Mouse (Mus musculus) right cerebral cortex, adult 18-20 months (tissue): ENCODE results near the gene Phc2.
"Not testable (repeated sequence)": the region's sequence is repeated elsewhere in the genome, so short reads cannot be mapped to it uniquely, and the experiment has no call there.

Experiments
- DNase-seq: peaks from one replicate; pipeline ENCODE4 v3.0.0; 2022; ENCODE audit warnings: mixed read lengths

The Phc2 gene

GRCm38 (mm10) chr4:128646762-128647161 lies 7.7 kb upstream of the Phc2 start:
- DNase-seq, result no peak

- no peak for DNase-seq
Measured at GRCm38 (mm10) chr4:128648567-128649255, 5.8 kb upstream of the Phc2 start.

DNA sequence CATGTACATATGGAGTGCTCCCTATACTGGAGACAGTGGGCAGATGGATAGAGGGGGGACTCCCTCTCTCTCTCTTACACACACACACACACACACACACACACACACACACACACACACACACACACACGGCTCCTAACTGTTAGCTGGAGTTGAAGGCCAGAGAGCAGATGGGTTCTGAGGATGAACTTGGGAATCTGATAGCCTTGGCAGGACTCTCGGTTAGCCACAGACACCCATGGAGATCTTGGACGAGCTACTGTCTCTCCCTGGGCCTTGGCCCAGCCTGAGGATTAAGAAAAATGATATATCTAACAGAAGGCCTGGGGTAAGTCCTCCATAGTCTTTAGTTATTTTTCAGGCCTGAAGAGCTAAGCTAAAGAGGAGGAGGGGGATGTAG lies 3.0 kb upstream of the Phc2 start:
- DNase-seq, result no peak

DNA sequence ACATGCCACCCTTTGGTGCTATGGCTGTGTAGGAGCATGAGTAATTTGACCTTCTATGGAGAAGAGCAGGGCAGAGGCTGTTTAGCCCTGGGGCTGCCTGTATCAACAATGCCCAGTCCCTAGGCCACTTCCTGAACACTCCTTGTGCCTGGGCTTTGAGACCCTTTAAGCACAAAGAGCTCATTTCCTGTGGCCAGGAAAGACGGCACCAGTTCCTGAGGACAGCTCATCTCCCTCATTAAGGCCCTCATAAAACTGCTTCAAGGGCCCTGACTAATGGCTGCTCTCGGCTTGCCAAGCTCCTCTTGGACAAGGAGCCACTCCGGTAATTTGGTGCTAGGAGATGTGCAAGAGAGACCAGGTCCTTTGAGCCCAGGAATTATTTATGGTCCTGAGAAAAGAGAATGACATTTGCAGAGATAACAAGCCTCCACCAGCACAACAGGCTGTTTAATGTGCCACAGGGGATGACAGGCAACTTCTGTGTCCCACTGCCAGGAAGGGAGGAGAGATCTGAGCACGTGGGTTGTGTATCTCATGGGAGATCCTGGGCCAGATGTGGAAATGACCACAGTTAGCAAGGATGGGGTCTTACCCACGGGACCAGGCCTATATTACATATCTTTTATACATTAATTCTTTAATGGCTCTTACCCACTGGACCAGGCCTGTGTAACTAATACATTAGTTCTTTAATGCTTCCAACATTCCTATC lies 1.8 kb upstream of the Phc2 start:
- DNase-seq, result no peak

DNA sequence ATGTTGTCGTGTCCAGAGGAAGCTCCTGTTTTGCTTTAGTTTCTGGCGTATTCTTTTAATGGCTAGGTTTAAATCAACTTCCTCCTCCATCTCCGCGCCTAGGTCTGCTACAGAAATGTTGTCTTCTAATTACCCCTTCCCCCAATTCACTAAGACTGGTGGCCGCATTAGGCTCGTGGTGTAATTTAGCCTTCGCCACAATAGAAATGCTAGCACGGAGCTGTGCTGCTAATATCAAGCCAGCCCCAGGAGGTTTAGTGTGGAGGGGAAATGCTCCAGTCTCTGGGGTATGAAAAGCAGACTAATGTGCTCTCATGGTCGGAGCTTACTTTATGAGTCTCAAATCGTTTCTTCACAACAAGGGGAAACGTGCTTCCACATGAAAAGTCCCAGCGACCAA lies 944 bp downstream of the Phc2 start:
- no peak for DNase-seq

- DNase-seq, result peak; percentile 33
Measured at GRCm38 (mm10) chr4:128660196-128660595, 5.7 kb downstream of the Phc2 start.

DNA sequence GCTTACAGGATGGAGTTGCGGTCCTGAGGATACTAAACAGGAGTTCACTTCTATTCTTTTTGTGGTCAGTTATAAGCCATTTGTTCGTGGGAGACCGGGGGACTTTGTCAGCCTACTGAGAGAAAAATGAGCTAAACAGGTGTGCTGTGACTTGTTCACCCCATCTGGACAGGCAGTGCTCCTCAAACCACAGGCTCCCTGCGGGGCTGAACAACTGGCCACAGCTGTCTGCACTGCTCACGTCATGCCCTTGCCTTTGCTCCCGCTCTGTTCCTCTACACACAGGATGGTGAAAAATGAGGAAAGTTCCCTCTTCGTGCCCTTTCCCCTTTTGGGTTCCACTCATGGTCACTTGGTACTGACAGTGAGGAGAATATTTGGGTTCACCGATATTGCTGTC lies 6.6 kb downstream of the Phc2 start:
- DNase-seq, result no peak

DNA sequence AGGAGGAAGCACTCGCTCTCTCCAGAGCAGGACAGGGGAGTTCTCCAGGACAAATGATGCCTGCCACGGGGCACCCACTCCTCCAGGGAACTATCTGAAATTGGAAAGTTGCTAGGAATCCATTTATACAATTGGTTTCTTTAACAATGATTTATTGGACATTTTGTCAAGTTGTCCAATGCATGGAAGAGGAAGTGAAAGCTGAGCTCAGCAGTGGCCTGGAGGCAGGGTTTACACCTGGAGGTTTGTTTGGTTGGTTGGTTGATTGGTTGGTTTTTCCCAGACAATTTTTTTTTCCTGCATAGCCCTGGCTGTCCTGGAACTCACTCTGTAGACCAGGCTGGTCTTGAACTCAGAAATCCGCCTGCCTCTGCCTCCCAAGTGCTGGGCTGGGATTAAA lies 9.5 kb downstream of the Phc2 start:
- DNase-seq, result no peak

- not testable (repeated sequence) for DNase-seq
Measured at GRCm38 (mm10) chr4:128666362-128666761, 11.9 kb downstream of the Phc2 start.

DNA sequence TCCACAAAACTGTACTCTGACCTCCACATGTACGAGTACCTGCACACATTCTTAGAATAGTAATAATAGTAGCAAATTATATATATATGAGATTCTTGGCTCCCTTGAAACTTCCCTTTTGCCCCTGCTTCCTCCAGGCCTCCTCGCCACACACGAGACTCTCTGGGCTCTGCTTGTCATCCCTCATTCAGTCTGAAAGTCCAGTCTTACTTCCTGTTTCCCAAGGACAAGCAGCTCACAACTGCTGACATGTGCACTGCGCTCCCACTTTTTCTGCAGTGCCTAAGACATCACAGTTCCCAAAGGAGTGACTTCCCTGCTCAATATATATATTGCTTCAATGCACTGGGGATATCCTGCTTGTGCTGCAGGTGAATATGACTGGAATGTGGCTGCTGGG lies 12.7 kb downstream of the Phc2 start:
- DNase-seq, result not testable (repeated sequence)

DNA sequence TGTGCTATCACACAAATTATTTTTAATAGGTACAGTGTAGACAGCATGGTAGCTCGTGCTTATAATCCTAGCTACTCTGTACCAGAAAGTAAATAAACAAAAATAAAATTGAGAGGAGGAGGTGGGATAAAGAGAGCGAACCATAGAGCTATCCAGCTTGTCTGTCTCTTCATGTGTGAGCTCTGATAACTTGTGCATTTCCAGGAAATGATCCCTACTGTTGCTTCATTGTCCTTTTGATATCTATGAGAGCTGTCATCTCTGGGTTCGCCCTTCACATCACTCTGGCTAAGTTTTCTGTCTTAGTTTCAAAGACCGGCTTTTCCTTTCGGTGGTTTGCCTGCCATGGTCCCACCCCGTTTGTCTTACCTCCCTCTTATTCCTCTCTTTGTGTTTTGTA lies 14.7 kb downstream of the Phc2 start:
- no peak for DNase-seq

DNA sequence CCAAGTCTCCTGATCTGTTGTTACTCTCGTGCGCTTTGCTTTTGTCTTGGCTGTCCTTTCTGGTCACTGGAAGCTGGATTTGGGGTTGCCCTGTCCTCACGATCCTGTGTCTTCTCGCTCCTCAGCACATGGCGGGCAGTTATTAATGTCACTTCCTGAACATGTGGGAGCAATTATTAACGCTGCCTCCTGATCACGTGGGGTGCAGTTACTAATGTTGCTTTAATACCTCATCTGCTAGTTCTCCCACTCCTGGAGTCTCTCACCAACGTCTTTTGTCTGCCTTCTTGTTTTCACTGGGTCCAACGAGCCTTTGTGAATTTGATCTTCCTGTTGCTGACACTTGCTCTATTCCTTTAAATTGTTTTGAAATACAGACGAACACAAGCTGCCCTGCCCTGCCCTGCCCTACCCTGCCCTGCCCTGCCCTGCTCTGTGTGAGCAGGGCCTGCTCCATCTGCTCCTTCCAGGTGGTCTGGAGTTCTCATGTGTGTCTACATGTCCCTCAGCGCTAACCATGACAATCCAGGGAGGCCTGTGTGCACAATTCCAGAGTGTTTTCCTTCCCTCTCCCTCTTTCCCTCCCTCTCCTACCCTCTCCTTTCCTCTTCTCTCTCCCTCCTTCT lies 16.2 kb downstream of the Phc2 start:
- DNase-seq, result no peak

DNA sequence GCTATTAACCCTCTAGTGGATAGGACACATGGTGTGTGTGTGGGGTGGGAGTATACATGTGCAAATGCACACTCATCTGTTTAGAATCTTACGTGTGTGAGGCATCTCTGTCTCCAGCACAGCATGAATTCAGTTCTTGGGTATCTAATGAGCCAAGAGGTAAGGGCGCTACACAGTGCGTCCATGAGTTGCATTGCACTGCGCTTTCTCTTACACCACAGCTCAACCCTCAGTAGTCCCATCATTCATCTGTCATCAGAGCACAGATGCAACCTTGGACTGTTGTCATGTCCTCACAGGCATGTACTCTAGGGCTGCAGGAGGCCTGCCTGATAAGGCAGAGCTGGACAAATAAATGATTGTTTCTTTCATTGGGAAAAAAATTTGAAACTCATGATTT lies 18.0 kb downstream of the Phc2 start:
- no peak for DNase-seq

- no peak for DNase-seq
Measured at GRCm38 (mm10) chr4:128678564-128679217, 24.2 kb downstream of the Phc2 start.

GRCm38 (mm10) chr4:128681126-128681525 lies 26.6 kb downstream of the Phc2 start:
- DNase-seq, result no peak

GRCm38 (mm10) chr4:128682281-128682680 lies 27.8 kb downstream of the Phc2 start:
- no peak for DNase-seq

DNA sequence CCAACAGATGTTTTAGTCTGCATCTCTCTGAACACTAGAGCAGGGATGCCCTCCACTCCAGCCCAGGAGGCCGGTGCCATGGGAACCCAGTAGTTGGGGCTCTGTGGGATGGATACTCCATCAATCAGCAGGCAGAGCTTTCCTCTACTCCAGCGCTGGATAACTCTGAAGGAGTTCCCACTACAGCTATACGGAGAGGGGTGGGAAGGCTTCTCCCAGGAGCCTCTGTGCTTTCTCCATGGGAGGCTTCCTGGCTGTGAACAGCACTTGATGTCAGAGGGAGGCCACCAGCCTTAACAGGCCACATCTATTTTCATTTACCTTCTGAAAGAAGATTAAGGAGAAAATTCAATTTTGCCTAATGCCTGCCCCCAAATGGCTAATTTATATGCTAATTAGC lies 29.2 kb downstream of the Phc2 start:
- DNase-seq, result no peak

DNA sequence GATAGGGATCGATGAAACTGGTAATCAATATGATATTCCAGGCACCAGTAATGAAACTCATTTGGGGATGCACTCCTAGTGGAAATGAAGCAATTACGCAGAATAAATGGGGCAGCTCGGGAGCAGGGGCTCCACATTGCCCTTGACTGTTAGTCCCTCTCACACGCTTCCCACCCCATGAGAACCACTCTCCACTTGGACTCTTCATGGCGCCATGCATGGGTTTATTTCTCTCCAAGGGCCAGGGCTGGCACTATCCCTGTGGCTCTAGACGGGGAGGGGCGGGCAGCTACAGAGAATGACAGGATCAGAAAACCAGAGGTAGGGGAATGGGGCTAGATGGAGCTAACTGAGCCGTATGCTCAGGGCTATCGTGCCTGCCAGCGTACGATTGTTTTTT lies 29.6 kb downstream of the Phc2 start:
- no peak for DNase-seq

GRCm38 (mm10) chr4:128688513-128688913 lies 34.0 kb downstream of the Phc2 start:
- DNase-seq, result no peak

- peak; percentile 79 for DNase-seq
Measured at GRCm38 (mm10) chr4:128688976-128689375, 34.5 kb downstream of the Phc2 start.

- no peak for DNase-seq
Measured at GRCm38 (mm10) chr4:128689739-128690304, 35.3 kb downstream of the Phc2 start.

DNA sequence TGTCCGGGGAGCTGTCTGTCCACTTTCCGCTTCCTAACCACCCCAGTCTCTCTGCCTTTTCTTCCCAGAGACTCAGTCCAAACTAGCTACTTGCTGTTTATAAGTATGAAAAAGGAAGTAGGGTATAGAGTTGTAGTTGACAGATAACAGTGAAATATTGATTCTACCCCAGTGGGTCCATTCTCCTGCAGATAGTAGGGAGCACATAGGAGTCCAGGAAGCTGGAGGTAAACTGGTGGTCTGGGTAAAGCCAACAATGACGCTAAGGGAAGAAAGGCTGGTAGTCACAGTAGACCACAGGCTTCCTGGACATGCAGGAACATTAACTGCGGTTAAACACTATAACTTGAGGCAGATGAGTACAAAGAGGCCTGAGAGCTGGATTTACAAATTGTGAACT lies 36.7 kb downstream of the Phc2 start:
- no peak for DNase-seq
